Mouse (Mus musculus) WW6 (cell line): ENCODE data around the gene Ivns1abp.
"Not testable (repeated sequence)": the region's sequence is repeated elsewhere in the genome, so short reads cannot be mapped to it uniquely, and the experiment has no call there.

ENCODE experiments used
- DNase-seq: peaks from one replicate; pipeline ENCODE4 v3.0.0-alpha.2; 2013; ENCODE audit warnings: low read depth, low spot score

Ivns1abp gene

DNA sequence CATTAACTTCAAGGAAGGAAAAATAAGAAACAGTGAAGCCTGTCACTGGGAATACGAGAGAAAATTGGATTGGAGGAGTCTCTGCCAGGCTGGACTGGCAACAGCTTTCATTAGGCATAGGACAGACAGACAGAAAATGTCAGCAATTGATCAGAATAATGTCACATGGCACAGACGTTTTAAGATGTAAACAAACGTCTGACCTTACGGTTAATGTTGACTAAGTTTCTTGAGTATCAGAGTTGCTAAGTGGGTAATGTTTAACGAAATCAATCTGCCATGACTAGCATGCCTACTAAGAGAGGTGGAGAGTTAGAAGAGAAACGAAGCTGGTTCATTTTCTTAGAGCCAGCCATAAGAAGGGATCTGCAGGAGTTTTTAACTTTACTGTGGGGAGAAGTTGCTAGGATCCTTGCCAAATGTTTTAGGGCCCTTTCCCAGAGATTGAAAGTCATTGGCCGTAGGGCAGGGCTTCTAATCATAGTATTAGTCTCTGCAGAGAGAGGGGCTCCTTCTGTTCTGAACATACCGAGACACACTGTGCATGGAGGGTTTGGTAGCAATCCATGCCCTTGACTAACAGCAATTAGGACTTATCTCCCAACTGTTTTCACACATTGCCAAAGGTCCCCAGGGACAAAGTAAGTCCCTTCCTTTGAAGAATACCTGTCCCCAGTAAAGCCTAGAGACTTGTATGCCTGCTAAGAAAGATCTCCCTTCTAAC lies 2.8 kb upstream of the Ivns1abp start:
- no peak for DNase-seq

DNA sequence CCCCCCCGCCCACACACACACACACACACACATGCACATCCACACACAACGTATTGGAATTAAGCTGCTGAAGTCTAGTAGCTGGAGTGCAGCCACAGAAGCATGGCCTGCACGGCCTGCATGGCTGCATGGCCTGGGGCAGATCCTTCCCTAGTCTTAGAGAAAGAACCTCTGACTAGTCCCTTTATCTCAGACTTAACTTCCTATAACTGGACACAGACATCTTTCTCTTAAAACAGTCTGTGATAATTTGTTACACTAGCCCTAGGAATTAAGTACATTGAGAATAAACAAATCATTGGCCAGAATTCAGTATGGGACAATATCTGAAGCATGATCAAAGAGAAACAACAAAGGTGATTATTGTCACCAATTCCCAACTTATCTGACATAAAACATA lies 2.0 kb upstream of the Ivns1abp start:
- DNase-seq, result no peak

DNA sequence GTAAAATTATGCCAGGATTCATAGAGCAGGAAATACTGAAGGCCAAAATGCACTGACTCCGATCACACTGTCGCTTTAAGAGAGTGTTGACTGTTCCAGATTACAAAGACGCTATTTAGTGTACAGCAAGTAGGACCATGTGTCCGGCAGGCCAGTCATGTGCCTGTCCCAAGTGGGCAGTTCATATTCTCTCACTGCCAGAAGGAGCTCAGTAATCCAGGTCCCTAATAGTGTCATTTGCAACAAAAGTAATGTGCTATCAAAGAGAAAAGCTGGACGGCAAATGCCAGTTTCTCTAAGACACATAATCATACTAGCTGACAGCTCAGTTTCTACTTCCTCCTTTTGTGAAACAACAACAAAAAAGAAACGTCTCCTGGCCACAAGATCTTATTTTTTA lies 1.3 kb upstream of the Ivns1abp start:
- no peak for DNase-seq

DNA sequence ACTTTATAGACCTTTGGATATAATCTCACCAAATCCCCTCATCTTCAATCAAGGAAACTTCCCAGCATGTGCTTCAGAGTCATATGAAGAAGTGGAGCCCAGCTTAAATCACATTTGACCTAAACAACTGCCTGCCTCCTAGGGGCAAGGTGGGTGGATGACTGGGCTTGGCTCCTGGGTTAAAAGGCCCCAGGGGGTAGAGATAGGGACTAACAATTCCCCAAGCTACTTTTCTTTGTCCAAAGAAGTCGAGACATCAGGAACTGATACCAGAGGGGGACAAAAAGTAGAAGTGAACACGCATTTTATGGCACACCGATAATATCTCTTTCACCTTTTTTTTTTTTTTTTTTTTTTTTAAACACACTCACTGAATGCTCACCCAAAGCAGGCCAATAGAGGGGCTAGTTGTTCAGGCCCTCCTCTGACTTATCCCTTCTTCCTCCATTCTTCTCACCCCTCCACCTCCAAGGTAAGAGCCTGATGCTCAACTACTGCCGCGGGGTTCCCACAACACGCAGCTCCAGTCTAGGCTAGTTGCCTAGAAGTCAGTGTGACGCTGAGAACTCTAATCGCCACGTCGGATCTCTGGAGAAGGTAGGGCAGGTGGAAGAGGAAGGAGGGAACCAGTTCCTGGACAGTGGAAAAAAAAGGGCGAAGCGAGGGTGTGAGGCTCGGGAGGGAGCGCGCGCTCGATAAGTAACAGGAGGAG lies 550 bp upstream of the Ivns1abp start:
- no peak for DNase-seq

DNA sequence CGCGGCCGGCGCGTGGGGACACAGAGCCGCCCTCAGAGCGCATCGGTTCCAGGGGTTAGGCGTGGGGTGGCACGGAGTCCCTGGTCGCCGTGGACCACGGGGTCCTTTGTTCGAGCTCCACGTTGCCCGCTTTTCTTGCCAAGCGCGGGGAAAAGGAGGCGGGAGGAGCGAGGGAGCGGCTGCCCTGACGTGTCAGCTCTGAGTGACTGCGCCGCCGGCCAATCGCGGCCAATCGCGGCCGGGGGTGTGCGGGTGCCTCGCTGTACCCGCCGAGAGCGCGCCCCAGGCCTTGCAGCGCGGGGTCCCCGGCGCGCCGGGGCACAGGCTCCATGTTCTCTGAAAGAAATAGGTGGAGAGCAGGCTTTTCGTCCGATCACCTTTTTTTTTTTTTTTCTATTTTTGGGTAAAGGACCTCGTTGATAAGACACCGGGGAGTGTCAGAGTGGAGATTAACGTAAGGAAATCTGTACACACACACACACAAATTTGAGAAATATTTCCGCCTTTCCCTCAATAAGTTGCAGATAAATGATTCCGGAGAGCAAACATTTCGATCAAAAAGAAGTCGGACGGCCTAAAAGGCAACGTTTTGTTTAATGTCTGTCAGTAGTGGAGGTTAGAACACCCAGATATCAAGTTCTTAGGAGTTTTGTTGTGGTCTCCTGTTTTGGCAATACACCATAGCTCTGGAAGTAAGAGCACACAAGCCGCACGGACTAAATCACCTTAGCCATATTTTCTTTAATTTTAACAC lies 1.0 kb downstream of the Ivns1abp start:
- DNase-seq, result peak; percentile 61

DNA sequence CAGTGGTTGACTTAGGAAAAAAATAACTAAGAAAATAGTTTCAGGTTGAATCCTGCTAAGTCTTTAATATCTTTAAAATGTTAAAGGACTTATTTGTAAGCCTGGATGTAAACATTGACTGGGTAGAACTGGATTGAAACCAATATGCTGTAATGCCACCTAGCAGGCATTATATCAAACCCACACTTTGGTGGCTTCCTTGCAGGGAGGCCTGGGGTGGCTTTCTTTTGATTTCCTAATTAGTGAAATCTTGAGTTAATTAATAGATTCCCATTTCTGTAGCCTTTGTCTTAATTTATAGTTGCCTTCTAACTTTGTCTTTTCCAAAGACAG lies 1.6 kb downstream of the Ivns1abp start:
- DNase-seq, result no peak

DNA sequence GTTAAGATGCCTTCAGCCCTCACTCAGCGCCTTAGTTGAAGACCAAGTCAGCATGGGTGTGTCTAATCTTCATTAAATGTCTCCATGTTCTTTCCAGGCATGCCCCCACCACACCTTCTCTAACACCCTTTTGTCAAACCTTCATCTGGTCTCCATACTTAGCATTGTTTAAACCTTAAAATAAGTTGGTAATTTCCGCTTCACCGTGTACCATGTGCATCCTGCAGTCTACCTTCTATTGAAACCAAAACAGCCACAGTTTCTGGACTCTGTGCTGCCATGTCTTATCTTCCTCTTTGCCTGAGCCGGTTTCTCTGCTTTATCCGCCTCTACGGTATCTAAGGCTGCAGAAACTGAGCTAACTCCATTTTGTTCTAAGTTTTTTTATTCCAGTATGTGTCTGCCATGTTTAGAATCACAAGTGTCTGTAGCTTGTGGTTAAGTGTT lies 2.4 kb downstream of the Ivns1abp start:
- DNase-seq, result no peak

DNA sequence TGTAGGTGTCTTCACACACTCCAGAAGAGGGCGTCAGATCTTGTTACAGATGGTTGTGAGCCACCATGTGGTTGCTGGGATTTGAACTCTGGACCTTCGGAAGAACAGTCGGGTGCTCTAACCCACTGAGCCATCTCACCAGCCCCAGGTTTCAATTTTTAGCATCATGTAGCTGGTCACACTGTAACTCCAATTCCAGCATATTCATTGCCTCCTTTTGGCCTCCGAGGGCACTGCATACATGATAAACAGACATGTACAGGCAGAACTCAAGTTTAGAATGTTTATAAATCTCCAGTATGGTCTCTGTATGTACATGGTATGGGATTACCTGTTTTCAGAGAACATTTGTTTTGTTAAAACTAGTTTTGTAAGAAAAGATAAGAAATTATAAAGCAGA lies 4.0 kb downstream of the Ivns1abp start:
- DNase-seq, result not testable (repeated sequence)

DNA sequence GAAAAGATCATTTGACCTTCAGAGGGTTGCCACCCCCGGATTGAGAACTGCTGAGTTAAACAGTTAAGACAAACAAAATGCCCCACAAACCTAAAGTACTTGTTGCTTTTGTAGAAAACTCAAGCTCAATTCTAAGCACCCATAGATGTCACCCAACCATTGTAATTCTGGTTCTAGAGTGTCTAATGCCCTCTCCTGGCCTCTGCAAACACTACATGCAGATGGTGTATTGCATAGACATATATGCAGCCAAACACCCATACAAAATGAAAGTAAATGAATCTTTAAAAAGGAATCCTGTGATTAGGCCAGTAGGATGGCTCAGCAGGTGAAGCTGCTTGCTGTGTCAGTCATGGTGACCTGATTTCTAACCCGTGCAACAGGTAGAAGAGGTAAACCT lies 8.6 kb downstream of the Ivns1abp start:
- no peak for DNase-seq

DNA sequence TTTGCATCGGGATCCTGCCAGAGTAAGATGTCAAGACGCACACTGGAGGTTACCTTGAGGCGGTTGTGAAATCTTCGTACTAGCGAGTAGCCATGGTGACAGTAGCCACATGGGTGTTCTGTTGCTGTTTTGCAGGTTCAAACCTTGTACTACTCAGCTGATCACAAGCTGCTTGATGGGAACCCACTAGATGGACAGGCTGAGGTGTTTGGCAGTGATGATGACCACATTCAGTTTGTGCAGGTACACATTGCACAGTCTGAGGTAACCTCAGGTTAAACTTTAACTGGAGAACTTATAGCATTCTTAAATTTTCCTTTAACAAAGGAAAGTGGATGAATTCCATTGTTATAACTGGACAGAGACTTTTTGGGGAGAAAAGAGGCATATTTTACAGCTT lies 11.7 kb downstream of the Ivns1abp start:
- DNase-seq, result no peak

DNA sequence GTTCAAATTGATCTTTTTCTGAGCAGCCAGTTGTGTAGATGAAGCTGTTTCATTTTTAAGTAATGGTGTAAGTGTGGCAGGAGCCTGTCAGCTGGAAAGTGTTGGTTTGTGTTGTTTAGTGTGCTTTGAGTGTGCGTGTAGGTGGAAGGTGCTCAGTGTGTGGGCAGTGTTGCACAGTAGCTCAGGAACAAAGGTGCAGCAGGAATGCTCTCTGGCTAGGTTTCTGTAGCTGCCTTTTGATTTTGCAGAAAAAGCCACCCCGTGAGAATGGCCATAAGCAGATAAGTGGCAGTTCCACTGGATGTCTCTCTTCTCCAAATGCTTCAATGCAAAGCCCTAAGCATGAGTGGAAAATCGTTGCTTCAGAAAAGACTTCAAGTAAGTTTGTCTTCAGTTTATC lies 15.1 kb downstream of the Ivns1abp start:
- DNase-seq, result no peak

DNA sequence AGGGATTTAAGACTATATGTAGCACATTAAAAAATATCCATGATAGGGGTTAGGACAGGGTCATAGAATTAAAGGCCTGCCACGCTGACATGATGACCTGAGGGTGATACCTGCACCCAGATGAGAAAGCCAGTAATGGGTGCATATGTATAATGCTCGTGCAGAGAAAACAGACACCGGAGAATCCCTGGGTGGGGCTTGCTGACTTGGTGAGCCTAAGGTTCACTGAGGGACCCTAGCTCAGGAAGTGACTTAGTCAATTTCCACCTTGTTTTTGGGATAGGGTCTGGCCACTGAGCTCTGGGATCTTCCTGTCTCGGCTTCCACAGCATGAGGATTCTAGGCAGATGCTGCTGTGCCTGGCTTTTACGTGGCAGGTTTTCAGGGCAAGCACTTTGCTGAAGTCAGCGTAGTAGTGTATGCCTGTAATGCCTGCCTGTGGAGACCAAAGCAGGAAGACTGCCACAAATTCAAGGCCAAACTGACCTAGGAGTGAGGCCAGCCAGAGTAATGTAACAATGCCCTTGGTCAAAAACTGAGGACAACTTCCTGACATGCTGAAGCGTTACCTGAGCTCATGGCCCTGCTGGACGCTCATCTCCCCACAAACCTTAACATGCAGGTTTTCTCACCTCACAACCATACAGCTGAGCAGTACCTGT lies 22.8 kb downstream of the Ivns1abp start:
- DNase-seq, result no peak

DNA sequence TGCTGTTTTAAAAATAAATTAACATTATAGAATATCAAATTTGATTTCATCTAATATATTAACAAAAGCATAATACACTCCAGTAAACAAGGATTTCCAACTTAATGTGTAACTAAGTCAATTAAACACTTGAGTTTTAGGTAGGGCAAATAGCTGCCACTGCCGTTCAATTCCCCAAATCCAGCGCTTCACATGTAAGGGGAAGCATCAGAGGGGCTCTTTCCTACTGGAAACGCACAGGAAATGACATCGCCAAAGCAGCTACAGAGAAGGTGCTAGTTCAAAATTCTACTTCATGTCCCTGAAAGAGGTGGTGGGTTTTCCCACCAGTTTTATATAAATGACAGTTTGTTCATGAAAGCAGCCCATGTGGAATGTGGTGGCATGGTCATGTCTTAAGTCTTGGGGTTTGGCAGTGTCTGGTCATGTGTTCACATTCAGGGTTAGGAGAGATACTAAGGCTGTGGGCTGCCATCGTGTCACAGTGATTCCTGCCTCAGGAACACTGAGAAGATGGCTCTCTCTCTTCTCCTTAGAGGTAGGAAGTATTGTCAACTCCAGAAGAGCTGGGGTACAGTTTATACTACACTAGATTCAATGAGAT lies 23.5 kb downstream of the Ivns1abp start:
- DNase-seq, result no peak

DNA sequence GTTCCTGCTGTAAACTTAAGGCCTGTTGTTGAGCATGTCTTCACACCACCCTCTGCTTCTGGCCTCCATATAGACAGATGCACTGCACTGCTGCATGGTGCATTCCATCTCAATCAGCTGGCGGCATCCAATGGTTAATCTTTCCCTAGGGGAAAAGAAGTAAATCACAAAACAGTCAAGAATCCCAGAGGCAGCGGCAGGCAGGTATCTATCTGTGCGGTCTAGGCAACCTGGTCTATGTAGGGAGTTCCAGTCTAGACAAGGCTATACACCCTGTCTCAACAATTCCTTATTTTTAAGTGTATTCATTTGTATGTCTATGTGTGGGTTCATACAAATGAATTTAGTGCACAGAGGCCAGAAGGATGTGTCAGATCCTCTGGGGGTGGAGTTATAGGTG lies 24.2 kb downstream of the Ivns1abp start:
- no peak for DNase-seq

DNA sequence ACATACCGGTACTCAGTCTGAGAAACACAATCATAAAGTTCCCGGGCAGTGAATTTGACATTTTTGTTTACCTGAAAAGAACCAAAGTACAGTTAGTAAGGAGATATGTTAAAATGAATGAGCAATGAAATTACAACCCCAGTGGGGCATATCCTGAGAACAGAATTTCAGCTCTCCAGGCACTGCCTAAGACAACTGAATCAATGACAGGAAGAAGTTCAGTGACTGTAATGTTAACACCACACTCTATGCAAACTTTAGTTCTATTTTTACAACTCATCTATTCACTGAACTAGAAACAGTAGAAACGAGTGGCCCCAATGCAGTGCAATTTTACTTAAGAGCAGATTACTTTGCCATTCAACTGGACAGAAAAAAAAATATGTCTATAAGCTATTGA lies 26.3 kb downstream of the Ivns1abp start:
- no peak for DNase-seq

DNA sequence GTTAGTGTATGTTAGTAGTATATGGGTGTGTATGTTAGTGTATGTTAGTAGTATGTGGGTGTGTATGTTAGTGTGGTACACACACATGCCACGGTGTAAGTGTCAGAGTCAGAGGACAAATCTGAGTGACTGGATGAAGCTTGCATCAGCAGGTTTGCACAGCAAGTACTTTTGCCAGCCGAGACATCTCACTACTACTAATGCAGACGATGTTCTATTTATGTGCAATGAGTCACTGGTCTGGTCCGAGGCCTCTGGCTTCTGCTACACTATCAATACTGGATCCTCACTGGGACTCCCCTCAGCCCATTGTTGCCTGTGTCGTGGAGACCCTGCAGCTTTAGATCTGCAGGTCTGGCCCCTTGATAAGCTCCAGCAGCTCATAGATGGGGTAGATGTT lies 27.3 kb downstream of the Ivns1abp start:
- no peak for DNase-seq

DNA sequence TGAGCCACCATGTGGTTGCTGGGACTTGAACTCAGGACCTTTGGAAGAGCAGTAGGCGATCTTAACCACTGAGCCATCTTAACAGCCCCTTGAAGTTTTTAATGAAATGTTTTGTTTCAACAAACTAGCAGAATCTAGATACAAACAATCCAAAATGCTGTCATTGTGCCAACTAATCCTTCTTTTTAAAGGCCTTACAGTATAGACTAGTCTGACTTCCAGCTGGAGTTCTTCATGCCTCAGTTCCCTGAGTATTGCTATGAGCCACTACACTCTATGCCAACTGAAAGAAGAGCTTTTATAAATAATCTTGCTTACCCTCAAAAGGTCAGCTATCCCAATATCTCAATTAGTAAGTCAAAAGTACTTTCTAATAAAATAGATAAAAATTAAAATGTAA lies 28.5 kb downstream of the Ivns1abp start:
- DNase-seq, result no peak

DNA sequence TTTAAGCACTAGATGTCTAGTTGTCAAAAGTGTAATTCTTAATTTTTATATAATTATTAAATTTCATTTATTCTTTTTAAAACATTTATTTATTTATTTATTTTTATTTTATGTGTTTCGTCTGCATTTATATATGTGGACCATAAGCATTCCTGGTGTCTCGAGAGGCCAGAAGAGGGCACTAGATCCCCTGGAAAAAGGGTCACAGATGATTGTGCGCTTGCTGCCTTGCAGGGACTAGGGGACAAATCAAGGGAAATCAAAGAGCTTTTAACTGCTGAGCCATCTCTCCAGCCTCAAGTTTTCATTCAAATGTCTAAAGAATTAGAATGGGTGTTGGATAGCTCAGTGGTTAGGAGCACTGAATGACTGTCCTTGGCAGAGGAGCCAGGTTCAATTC lies 33.1 kb downstream of the Ivns1abp start:
- DNase-seq, result peak; percentile 14

DNA sequence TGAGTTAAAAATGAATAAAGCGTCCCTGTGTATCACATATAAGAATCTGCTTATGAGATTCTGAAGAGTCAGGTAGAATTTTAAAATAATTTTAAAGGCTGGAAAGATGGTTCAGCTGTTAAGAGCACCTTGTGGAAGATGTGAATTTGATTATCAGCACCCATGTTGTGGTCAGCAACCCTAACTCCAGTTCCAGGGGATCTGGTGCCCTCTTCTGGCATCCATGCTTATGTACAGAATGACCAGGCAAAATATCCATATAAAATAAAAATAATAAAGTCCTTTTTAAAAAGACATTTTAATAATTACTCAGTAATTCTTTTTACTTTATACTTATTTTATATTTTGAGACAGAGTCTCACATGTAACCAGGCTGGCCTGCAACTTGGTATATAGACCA lies 45.8 kb downstream of the Ivns1abp start:
- peak; percentile 9 for DNase-seq

DNA sequence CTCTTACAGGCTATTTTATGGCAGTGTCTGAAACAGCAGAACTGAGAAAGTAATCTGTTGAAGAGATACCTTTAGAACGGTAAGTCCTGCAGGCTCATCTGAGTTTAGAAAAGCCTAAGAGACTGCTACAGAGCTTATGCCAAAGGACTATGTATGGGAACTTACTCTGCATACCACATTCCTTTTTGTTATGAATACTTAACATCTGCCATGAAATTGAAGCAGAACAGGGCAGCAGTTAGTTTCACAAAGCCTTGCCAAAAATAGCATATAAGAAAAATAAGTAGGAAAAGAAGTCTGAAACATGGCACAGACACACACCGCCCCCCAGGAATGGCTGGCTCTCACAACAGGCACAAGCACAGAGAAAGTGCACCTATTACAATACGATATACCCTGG lies 65.5 kb downstream of the Ivns1abp start:
- DNase-seq, result no peak
